Mouse (Mus musculus) kidney, adult 2 months (tissue): ENCODE results near the gene Nol10. TPM values are rescaled to one million over a fixed set of nuclear protein-coding genes. Genes with fewer than 3 reads are reported as not detected.
A peak's percentile ranks its signal among the peaks of the same experiment; 100 is the strongest.

Source experiments
- DNase-seq: peaks from one replicate; pipeline ENCODE4 v3.0.0; 2021
- H3K27ac ChIP-seq: fragments of 200-500 bp; 2 replicates; pipeline ENCODE4 v1.5.1; 2012; ENCODE audit warnings: low read depth, low read length, control low read depth, inconsistent platforms; ENCODE audit not compliant: insufficient read depth
- H3K27me3 ChIP-seq: fragments of 200-500 bp; replicated peaks from 2 replicates; pipeline ENCODE4 v1.6.1; 2012; ENCODE audit warnings: mild to moderate bottlenecking, moderate library complexity, low read length, inconsistent platforms; ENCODE audit not compliant: control insufficient read depth, insufficient read depth
- H3K36me3 ChIP-seq: fragments of 200-500 bp; 2 replicates; pipeline ENCODE4 v1.6.1; 2012; ENCODE audit warnings: mild to moderate bottlenecking, moderate library complexity, low read length, inconsistent platforms; ENCODE audit not compliant: control insufficient read depth, insufficient read depth
- H3K4me1 ChIP-seq: fragments of 200-500 bp; 2 replicates; pipeline ENCODE4 v1.6.1; 2011; ENCODE audit warnings: low read length; ENCODE audit not compliant: control insufficient read depth, insufficient read depth
- H3K4me3 ChIP-seq: fragments of 200-500 bp; 2 replicates; pipeline ENCODE4 v1.5.1; 2011; ENCODE audit warnings: mild to moderate bottlenecking, low read depth, low read length, control low read depth; ENCODE audit not compliant: insufficient read depth
- CTCF ChIP-seq: fragments of 200-500 bp; conservative IDR thresholded peaks from 2 replicates; pipeline ENCODE4 v1.5.1; 2011; ENCODE audit warnings: low read depth, mild to moderate bottlenecking, control low read depth, low read length, moderate library complexity, mixed read lengths; ENCODE audit not compliant: insufficient read depth, insufficient read length
- POLR2A ChIP-seq: fragments of 200-500 bp; IDR thresholded peaks from one replicate; pipeline ENCODE4 v1.6.1; 2011; ENCODE audit warnings: low read depth, low read length, control low read depth
- WGBS: fragments of 180-500 bp; shearing (Covaris S2); methylation state at CpG from one replicate; pipeline ENCODE4 v1.1.7; 2018; 5-methylcytosine and 5-hydroxymethylcytosine counted together
- polyA plus RNA-seq: library from polyadenylated mRNA; depleted of rRNA; stranded (reverse); fragments of >200 nt; gene quantifications from 2 replicates; pipeline ENCODE4 v1.2.3, GENCODE M21; 2012; rRNA removed

Nol10 gene
- 5.1 and 6.1 TPM in 2 replicates for polyA plus RNA-seq

GRCm38 (mm10) chr12:17348048-17349036, at the start of gene Nol10:
Gene Nol10, plus strand, starts transcription at chr12:17348458.
- no peaks in the 10 kb centered on the region for H3K36me3 ChIP-seq
- under 1% methylated on average over 42 of the region's 42 CpGs for WGBS
- peak within 1 kb of the TSS; percentile 44; the same call in 1 of the 2 replicates for H3K27ac ChIP-seq

GRCm38 (mm10) chr12:17299902-17300301, 48.4 kb upstream of the Nol10 start:
- H3K36me3 ChIP-seq = no peaks in the 10 kb centered on the region

More at GRCm38 (mm10) chr12:17348048-17349036, at the start of gene Nol10:
- Histone ChIP-seq H3K4me3 (peak within 1 kb of the TSS; percentile 96), H3K4me1 (no peaks in the 10 kb centered on the region; the same call in 1 of the 2 replicates), H3K27me3 (no peaks in the 10 kb centered on the region)
- peak; percentile 64 for TF ChIP-seq POLR2A
- no peak for TF ChIP-seq CTCF
- DNase-seq = peak; percentile 92

GRCm38 (mm10) chr12:17305445-17305844, 42.8 kb upstream of the Nol10 start:
- no peaks in the 10 kb centered on the region for H3K4me1 ChIP-seq
- no peak overlapping the region for H3K27ac ChIP-seq
- no peak for DNase-seq
- TF ChIP-seq POLR2A (no peak), CTCF (no peak)
- no peaks in the 10 kb centered on the region for H3K27me3 ChIP-seq
- H3K36me3 ChIP-seq = no peaks in the 10 kb centered on the region
- no peak overlapping the region for H3K4me3 ChIP-seq
- WGBS = 87% methylated on average over 7 of the region's 7 CpGs

More at GRCm38 (mm10) chr12:17299902-17300301, 48.4 kb upstream of the Nol10 start:
- Histone ChIP-seq H3K4me3 (no peak overlapping the region), H3K4me1 (no peaks in the 10 kb centered on the region), H3K27me3 (no peaks in the 10 kb centered on the region), H3K27ac (no peak overlapping the region)
- DNase-seq = no peak
- 100% methylated on average over 1 of the region's 1 CpGs for WGBS
- TF ChIP-seq CTCF (no peak), POLR2A (no peak)

GRCm38 (mm10) chr12:17308246-17308645, 40.0 kb upstream of the Nol10 start:
- Histone ChIP-seq H3K36me3 (no peaks in the 10 kb centered on the region), H3K4me3 (no peak overlapping the region), H3K4me1 (no peaks in the 10 kb centered on the region), H3K27ac (no peak overlapping the region), H3K27me3 (no peaks in the 10 kb centered on the region)
- DNase-seq = no peak
- 48% methylated on average over 4 of the region's 4 CpGs for WGBS
- TF ChIP-seq CTCF = no peak
- TF ChIP-seq POLR2A = no peak

GRCm38 (mm10) chr12:17310852-17311839, 37.1 kb upstream of the Nol10 start:
- Histone ChIP-seq H3K27me3 (no peaks in the 10 kb centered on the region), H3K4me1 (no peaks in the 10 kb centered on the region), H3K27ac (no peak overlapping the region), H3K36me3 (no peaks in the 10 kb centered on the region), H3K4me3 (no peak overlapping the region)
- no peak for TF ChIP-seq POLR2A
- no peak for TF ChIP-seq CTCF
- no peak for DNase-seq
- WGBS = 59% methylated on average over 16 of the region's 16 CpGs

GRCm38 (mm10) chr12:17316096-17316495, 32.2 kb upstream of the Nol10 start:
- no peaks in the 10 kb centered on the region for H3K27me3 ChIP-seq
- WGBS = 82% methylated on average over 5 of the region's 5 CpGs
- no peak overlapping the region for H3K4me3 ChIP-seq
- H3K36me3 ChIP-seq = no peaks in the 10 kb centered on the region
- no peak overlapping the region for H3K27ac ChIP-seq
- no peak for DNase-seq
- TF ChIP-seq POLR2A (no peak), CTCF (no peak)
- no peaks in the 10 kb centered on the region for H3K4me1 ChIP-seq
